Mouse (Mus musculus) testis, adult 2 months (tissue): Measurements from ENCODE around the gene Cacna1e. TPM values are rescaled to one million over a fixed set of nuclear protein-coding genes. Genes with fewer than 3 reads are reported as not detected.

Experiments used
- H3K27ac ChIP-seq: fragments of 200-500 bp; 2 replicates; pipeline ENCODE4 v1.5.1; 2012; ENCODE audit warnings: low read depth, low read length; ENCODE audit not compliant: control insufficient read depth, insufficient read depth
- H3K27me3 ChIP-seq: fragments of 200-500 bp; 2 replicates; pipeline ENCODE4 v1.6.1; 2012; ENCODE audit warnings: mild to moderate bottlenecking, low read length, moderate library complexity; ENCODE audit not compliant: control insufficient read depth, insufficient read depth
- H3K36me3 ChIP-seq: fragments of 200-500 bp; 2 replicates; pipeline ENCODE4 v1.6.1; 2012; ENCODE audit warnings: mild to moderate bottlenecking, low read length; ENCODE audit not compliant: control insufficient read depth, insufficient read depth
- H3K4me1 ChIP-seq: fragments of 200-500 bp; 2 replicates; pipeline ENCODE4 v1.6.1; 2012; ENCODE audit warnings: low read length; ENCODE audit not compliant: control insufficient read depth, insufficient read depth
- H3K4me3 ChIP-seq: fragments of 200-500 bp; 2 replicates; pipeline ENCODE4 v1.5.1; 2012; ENCODE audit warnings: low read depth, mild to moderate bottlenecking, low read length, moderate library complexity, mixed read lengths; ENCODE audit not compliant: control insufficient read depth
- CTCF ChIP-seq: fragments of 200-500 bp; IDR thresholded peaks from 2 replicates; pipeline ENCODE4 v1.5.1; 2012; ENCODE audit warnings: low read depth, mild to moderate bottlenecking, inconsistent platforms, low read length, moderate library complexity; ENCODE audit not compliant: control insufficient read depth, insufficient read depth, insufficient replicate concordance
- POLR2A ChIP-seq: fragments of 200-500 bp; IDR thresholded peaks from 2 replicates; pipeline ENCODE4 v1.6.1; 2012; ENCODE audit warnings: low read depth, mild to moderate bottlenecking, inconsistent platforms, low read length, moderate library complexity; ENCODE audit not compliant: control insufficient read depth
- polyA plus RNA-seq: library from polyadenylated mRNA; depleted of rRNA; stranded (reverse); fragments of >200 nt; gene quantifications from 2 replicates; pipeline ENCODE4 v1.2.3, GENCODE M21; 2012

The Cacna1e gene
- polyA plus RNA-seq, 1 experiment, result 1.0 TPM

GRCm38 (mm10) chr1:154707584-154708290, 176.6 kb downstream of the Cacna1e start:
- H3K4me1 ChIP-seq, result no peaks in the 10 kb centered on the region
- no peaks in the 10 kb centered on the region for H3K36me3 ChIP-seq
- TF ChIP-seq POLR2A (no peak), CTCF (no peak)
- H3K27ac ChIP-seq, result no peak overlapping the region
- no peak overlapping the region for H3K4me3 ChIP-seq
- H3K27me3 ChIP-seq, result no peaks in the 10 kb centered on the region

DNA sequence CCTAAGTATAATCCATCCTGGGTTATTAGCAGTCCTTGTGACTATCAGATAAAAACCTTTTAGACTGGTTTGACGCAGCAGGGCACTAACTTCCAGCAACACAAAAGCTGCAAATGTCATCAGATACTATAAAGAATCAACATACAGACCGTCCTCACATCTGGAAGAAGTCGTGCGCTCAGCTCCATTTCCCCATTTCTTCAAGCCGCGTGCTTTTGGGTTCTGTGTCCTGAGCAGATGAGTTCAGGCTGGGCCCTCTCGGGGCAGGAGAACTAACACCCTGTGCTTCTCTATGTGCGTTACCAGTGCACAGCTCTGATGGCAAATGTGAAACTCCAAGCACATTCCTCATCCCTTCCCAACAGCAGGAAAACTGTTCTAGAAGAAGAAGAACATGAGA, 177.3 kb downstream of the Cacna1e start:
- Histone ChIP-seq H3K4me1 (no peaks in the 10 kb centered on the region), H3K36me3 (no peaks in the 10 kb centered on the region), H3K4me3 (no peak overlapping the region), H3K27ac (no peak overlapping the region), H3K27me3 (no peaks in the 10 kb centered on the region)
- no peak for TF ChIP-seq POLR2A
- no peak for TF ChIP-seq CTCF

GRCm38 (mm10) chr1:154705882-154706565, 178.3 kb downstream of the Cacna1e start:
- H3K27ac ChIP-seq, result no peak overlapping the region
- no peaks in the 10 kb centered on the region for H3K27me3 ChIP-seq
- TF ChIP-seq POLR2A (no peak), CTCF (no peak)
- H3K4me1 ChIP-seq, result no peaks in the 10 kb centered on the region
- no peak overlapping the region for H3K4me3 ChIP-seq
- H3K36me3 ChIP-seq, result no peaks in the 10 kb centered on the region

GRCm38 (mm10) chr1:154704558-154705185, 179.6 kb downstream of the Cacna1e start:
- TF ChIP-seq POLR2A (no peak), CTCF (no peak)
- no peak overlapping the region for H3K27ac ChIP-seq
- no peaks in the 10 kb centered on the region for H3K36me3 ChIP-seq
- H3K27me3 ChIP-seq, result no peaks in the 10 kb centered on the region
- H3K4me1 ChIP-seq, result no peaks in the 10 kb centered on the region
- H3K4me3 ChIP-seq, result no peak overlapping the region

DNA sequence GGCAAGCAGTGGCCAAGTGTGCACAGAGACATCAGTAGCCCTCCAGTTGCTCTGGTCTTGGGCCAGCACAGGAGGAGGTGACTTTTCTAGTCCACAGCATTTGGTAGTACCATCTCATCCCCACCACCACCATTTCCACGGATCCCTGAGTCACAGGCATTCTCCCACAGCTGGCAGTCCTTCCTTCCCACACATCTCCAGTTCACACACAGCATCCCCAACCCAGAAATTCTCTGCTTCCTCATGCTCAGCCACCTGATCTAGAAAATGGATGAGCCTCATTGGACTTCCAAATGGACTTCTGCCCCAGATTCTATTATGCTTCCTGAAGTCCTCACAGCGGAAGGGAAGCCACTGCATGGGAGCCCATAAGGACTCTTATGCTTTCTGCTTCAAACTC, 181.7 kb downstream of the Cacna1e start:
- no peak for TF ChIP-seq POLR2A
- no peak for TF ChIP-seq CTCF
- H3K4me1 ChIP-seq, result no peaks in the 10 kb centered on the region
- no peaks in the 10 kb centered on the region for H3K36me3 ChIP-seq
- no peak overlapping the region for H3K27ac ChIP-seq
- no peaks in the 10 kb centered on the region for H3K27me3 ChIP-seq
- H3K4me3 ChIP-seq, result no peak overlapping the region

DNA sequence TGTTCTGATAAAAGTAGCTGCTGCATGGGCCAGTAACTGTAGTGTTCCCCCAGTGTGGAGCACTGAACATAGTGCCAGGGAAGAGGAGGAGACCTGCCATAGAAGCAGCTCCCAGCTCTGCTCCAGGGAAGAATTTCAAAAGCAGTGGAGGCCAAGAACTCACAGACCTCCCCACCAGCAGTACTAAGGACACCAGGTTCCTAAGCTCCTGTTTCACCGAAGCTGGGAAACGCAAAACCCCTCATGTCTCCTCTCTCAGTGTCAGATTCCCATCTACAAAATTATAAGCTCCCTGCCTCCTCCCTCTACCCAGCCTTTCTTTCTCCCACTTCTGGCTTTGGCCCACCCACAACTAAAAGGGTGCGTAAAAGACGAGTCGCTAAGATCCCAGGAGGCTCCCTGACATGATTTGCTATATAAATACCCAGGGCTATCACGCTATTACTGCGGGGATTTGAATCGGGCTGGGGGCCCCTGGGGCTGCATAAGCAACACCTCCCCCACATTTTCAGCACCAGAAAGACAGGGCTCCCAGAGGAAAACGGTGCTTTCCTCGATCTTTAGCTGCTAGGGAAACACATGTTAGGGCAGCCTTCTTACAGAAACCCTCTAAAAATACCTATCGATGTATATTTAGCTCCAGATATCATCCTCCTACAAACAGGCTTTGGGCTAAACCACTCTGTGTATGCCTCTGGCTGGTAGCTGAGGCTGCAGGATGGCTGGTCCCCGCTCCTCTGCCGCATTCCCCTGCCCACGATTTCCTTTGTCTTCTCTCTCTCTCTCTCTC, 195.2 kb downstream of the Cacna1e start:
- no peak overlapping the region for H3K27ac ChIP-seq
- H3K27me3 ChIP-seq, result no peaks in the 10 kb centered on the region
- TF ChIP-seq POLR2A, result no peak
- TF ChIP-seq CTCF, result no peak
- H3K4me1 ChIP-seq, result no peaks in the 10 kb centered on the region
- H3K36me3 ChIP-seq, result no peaks in the 10 kb centered on the region
- H3K4me3 ChIP-seq, result no peak overlapping the region
